Mouse (Mus musculus): ENCODE results near the gene Gm42674.

Gene Gm42674

GRCm38 (mm10) chr3:90599401-90599800 is 2.3 kb upstream of the Gm42674 start:
- peak; percentile 57 to 61 for DNase-seq

GRCm38 (mm10) chr3:90600036-90600435 is 1.7 kb upstream of the Gm42674 start:
- DNase-seq: no peak

- DNase-seq: no peak
Observed at GRCm38 (mm10) chr3:90600458-90601195, 1.1 kb upstream of the Gm42674 start.

DNA sequence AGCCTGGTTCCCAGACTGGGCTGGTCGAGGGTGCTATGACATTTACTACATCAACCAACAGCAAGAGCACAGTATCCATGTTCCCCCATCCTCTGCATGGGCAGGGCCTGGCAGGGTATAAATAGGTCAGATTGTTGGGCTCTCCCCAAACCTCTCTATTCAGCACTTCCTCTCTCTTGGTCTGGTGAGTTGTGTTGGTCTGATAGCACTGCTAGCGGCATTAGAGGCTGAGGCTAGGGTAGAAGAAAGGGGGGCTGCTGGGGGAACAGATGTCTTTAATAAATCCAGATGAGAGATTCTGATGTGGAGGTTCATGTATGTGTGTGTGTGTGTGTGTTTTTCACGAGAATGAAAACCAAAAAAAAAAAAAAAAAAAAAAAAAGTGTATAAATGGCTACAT is 1.9 kb downstream of the Gm42674 start, which contains the start of gene S100a4:
S100a4 (plus strand) TSS at position 149 of the 400 bp plus-strand sequence.
- DNase-seq: no peak

GRCm38 (mm10) chr3:90604416-90604815 is 2.7 kb downstream of the Gm42674 start:
- DNase-seq: peak; percentile 66 to 75

DNA sequence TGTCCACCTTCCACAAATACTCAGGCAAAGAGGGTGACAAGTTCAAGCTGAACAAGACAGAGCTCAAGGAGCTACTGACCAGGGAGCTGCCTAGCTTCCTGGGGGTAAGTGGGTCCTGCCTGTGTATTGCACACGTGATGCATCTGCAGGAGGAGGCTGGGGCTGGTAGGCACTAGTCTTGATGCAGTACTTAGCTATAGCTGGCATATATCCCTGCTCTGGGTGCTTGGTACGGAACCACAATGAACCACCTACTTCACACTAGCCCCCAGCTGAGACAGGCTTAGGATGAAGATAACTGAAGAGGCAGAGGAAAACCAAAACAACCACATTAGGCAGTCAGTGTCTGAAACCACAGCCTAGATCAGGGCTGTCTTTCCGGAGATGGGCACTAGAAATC is 3.3 kb downstream of the Gm42674 start:
- DNase-seq: no peak

- DNase-seq: no peak
Observed at GRCm38 (mm10) chr3:90605736-90606135, 4.0 kb downstream of the Gm42674 start.

GRCm38 (mm10) chr3:90606185-90606584 is 4.5 kb downstream of the Gm42674 start:
- no peak for DNase-seq

GRCm38 (mm10) chr3:90607361-90607760 is 5.7 kb downstream of the Gm42674 start:
- no peak for DNase-seq

- no peak for DNase-seq
Observed at GRCm38 (mm10) chr3:90608223-90608622, 6.5 kb downstream of the Gm42674 start, which contains the start of gene S100a5. S100a5 (plus strand) TSS chr3:90608523.

DNA sequence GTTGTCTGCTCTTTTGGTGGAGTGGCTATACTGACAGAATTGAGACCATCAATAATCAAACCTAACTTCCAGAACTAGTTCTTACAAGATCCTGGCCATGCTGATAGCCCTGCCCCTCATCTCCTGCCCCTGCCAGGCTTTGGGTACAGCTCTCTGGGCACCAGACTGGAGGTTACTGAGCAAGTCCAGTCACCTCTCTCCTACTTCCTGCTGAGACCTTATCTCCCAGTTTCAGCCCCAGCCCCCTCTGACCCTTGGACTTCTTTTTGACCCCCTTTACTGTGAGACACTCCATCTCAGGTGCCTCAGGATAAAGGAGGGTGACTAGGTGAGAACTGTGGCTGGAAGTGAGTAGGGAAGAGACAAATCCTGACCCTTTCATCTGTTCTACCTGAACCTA is 7.4 kb downstream of the Gm42674 start:
- no peak for DNase-seq

DNA sequence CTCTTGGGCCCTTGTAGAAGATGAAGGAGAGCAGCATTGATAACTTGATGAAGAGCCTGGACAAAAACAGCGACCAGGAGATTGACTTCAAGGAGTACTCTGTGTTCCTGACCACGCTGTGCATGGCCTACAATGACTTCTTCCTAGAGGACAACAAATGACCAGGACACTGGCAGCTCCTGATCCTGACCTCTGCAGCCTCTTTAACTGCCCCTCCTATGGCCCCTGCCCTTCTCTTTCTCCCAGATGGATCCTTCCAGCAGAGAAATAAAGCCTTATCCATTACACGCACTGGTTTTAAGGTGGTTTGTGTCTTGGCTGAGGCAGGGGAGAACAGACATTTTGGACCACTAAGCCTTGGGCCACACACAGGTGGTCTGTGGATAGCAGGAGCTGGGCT is 9.8 kb downstream of the Gm42674 start:
- DNase-seq: no peak

DNA sequence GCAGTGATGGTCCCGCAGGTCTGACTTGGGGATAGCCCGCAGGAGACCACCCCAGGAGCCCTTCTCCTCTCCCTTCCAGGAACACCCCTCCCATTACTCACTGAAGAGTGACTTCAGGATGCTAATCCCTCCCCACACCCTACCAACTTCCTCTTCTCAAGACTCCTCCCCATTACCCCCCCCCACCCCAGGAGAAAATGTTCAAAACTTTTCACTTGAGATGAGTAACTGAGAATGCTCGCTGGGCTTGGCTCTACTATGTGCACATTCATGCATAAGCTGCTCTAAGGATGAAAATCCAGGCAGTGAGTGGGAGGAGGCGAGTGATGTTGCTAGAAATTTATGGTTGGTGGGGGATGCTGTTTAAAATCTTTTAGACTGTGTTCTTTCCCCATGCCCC is 10.4 kb downstream of the Gm42674 start:
- no peak for DNase-seq

DNA sequence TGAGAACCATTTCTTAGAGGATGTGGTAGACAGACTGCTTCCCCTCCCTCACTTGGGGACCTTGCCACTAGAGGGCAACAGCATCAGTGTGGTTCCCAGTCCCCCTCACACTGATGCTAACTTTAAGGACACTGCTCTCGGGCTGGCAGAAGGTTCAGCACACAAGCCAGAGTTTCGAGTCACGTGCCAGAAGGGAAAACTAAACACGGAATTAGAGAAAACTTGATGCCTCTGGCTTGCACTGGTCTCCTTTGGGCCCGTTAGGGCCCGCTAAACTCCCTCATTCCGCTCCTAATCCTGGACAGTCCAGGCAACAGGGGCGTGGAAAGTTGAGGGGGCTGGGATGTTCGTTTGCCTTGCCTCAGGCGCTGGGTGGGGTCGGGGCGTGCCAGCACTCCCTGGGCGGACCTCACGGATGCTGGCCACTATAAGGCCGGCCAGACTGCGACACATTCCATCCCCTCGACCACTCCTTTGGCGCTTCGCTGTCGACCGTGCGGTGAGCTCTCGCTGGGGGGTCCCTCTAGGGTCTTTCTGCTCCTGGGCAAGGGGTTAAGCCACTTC is 11.1 kb downstream of the Gm42674 start, which contains the start of gene S100a6:
S100a6 (plus strand) TSS at position 155 of the 564 bp plus-strand sequence.
- peak; percentile 74 to 80 for DNase-seq

- DNase-seq: no peak
Observed at GRCm38 (mm10) chr3:90613461-90614147, 11.9 kb downstream of the Gm42674 start.

- no peak for DNase-seq
Observed at GRCm38 (mm10) chr3:90614148-90614530, 12.4 kb downstream of the Gm42674 start.

DNA sequence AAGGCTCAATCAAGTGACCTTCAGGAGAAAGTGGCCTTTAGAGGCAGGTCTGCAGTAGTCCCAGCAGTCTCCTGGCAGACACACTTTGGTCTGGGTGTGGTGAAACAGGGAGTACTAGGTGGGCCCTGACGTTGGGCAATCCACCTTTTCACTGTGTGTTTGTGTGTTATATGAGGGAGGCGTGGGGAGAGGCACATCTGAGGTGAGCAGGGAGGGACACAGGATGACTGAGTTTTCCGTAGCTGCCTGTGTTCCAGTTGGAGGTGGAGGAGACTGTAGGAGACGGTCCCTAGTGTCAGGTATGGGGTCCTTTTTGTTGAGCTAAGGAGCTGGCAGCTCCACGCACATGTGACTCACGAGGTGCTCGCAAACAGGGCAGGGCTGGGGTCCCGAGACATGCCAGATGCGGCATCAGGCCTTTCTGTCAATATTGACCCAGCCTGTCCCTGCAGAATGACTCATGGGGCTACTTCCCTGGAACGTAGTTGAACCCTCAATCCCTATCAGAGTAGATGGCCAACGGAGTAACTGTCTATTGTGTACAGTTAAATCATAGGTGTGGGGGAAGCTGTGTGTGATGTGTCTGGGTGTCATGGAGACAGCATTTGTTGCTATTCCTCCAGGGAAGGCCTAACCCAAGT is 13.0 kb downstream of the Gm42674 start:
- DNase-seq: no peak

DNA sequence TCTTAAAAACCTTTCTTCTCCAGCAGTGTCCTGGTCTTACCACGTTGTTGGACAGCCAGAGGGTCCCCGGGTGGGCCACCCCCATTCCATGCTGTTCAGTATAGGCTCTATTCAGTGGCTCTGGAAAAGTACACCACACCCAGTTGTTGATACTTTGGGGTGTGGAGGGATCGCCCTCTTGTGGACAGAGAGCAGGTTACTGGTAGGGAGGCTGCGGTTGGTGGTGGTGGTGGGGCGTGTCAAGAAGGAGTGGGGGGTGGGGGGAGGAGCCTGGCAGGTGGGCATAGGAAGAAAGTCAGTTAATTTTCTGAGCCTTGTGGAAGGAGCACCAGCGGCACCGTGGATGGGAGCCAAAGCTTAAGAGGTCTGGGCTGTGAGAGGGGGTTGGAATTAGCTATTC is 13.7 kb downstream of the Gm42674 start:
- peak; percentile 79 to 82 for DNase-seq

GRCm38 (mm10) chr3:90615911-90616310 is 14.2 kb downstream of the Gm42674 start:
- no peak for DNase-seq

DNA sequence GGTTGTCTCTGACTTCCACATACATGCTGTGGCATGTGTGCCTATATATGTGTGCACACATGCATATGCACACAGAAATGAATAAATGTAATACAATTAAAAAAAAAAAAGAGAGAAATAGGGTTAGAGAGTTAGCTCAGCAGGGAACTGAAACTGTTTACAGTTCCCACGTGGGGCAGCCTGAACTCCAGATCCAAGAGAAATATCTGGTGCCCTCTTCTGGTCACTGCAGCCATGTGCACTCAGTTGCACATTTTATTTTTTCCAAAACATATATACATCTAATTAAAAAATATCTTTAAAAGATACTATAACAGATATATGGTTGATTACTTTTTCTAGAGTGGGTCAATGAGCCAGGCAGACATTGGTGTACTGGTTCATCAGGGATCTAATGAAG is 15.9 kb downstream of the Gm42674 start:
- DNase-seq: no peak

- no peak for DNase-seq
Observed at GRCm38 (mm10) chr3:90621552-90621951, 19.8 kb downstream of the Gm42674 start.

GRCm38 (mm10) chr3:90623435-90624071 is 21.8 kb downstream of the Gm42674 start:
- peak; percentile 52 to 70 for DNase-seq

- no peak for DNase-seq
Observed at GRCm38 (mm10) chr3:90625496-90625895, 23.8 kb downstream of the Gm42674 start.

Data from kidney, postnatal 25 days (tissue).